Comparison of ENCODE assay signal across 13 mouse cellular contexts in the genomic region with DNA sequence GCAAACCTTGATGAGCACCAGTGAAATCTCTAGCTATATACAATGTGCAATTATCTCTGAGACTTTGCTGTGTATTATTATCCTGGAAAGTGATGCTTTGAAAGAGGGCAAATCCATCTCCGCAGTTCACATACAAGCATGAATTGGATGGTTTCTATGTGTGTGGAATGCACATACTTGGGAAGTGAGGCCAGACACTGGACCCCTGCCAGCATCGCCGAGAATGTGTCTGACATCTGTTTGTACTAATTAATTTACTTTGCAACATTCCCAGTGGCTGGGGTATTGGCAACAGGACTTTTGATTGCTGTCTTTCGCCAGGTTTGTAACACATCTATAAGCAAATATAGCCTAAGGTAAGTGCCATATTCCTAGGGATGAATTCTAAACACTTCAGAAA.
A peak's percentile ranks its signal among the peaks of the same experiment; 100 is the strongest.
DNase-seq lines count a peak whose midpoint lies in the region; ATAC-seq lines count a peak whose summit lies in the region.
"Had no signal": no experiment of that assay in that cellular context is flagged by ENCODE, and none has a peak within 500 bp of the region (broad histone marks: within the 10 kb centered on the region; RNA-seq: fewer than 3 reads in every experiment).

No protein-coding gene starts in this region.

- no peaks in the 10 kb centered on the region for H3K9me3 ChIP-seq in limb, embryonic 13.5 days
- no peaks in the 10 kb centered on the region for H3K9me3 ChIP-seq in limb, embryonic 10.5 days (replicated peaks)
- no peaks in the 10 kb centered on the region for H3K9me3 ChIP-seq in forebrain, embryonic 16.5 days (ENCODE audit: control insufficient read depth, low read length)
- H3K9me3 ChIP-seq: embryonic facial prominence, embryonic 12.5 days; heart, embryonic 15.5 days; midbrain, embryonic 12.5 days had no signal

- H3K4me2 ChIP-seq in limb, embryonic 13.5 days (replicated peaks), result no peak overlapping the region
- no peak overlapping the region for H3K4me2 ChIP-seq in forebrain, embryonic 16.5 days (ENCODE audit: low read length)
- H3K4me2 ChIP-seq: embryonic facial prominence, embryonic 12.5 days; heart, embryonic 15.5 days; midbrain, embryonic 12.5 days had no signal

- peaks cover 4% of the 10 kb centered on the region; the same call in 1 of the 2 replicates for H3K4me1 ChIP-seq in limb, embryonic 13.5 days
- H3K4me1 ChIP-seq in limb, embryonic 10.5 days, result peaks cover 9% of the 10 kb centered on the region; the same call in 1 of the 2 replicates
- peaks cover 10% of the 10 kb centered on the region for H3K4me1 ChIP-seq in forebrain, embryonic 16.5 days (replicated peaks; ENCODE audit: control insufficient read depth, insufficient read depth, low read length)
- H3K4me1 ChIP-seq: embryonic facial prominence, embryonic 12.5 days had no signal

- H3K27ac ChIP-seq in limb, embryonic 13.5 days, result no peak overlapping the region
- no peak overlapping the region for H3K27ac ChIP-seq in limb, embryonic 10.5 days
- H3K27ac ChIP-seq in forebrain, embryonic 16.5 days (ENCODE audit: low read length), result no peak overlapping the region
- H3K27ac ChIP-seq: embryonic facial prominence, embryonic 12.5 days; heart, embryonic 15.5 days; midbrain, embryonic 12.5 days had no signal

- H3K27me3 ChIP-seq in limb, embryonic 13.5 days, result no peaks in the 10 kb centered on the region
- no peaks in the 10 kb centered on the region for H3K27me3 ChIP-seq in limb, embryonic 10.5 days (ENCODE audit: low read depth, poor library complexity, severe bottlenecking)
- H3K27me3 ChIP-seq in forebrain, embryonic 16.5 days (replicated peaks; ENCODE audit: control insufficient read depth, insufficient read depth, low read length), result no peaks in the 10 kb centered on the region
- H3K27me3 ChIP-seq: embryonic facial prominence, embryonic 12.5 days; heart, embryonic 15.5 days; midbrain, embryonic 12.5 days had no signal

- ATAC-seq in limb, embryonic 13.5 days (ENCODE audit: low FRiP score, low read depth), result peak; percentile 40; the same call in 1 of the 2 replicates
- peak; percentile 75 for ATAC-seq in forebrain, embryonic 16.5 days
- ATAC-seq: activated CD4-positive, CD25-positive, alpha-beta regulatory T cell, adult 4 months had no signal

- DNase-seq in embryo, embryonic 10 days (ENCODE audit: low spot score), result peak; percentile 18
- DNase-seq in embryo, embryonic 10.5 days (ENCODE audit: low spot score), result no peak
- no peak for DNase-seq in limb, embryonic 10.5 days (ENCODE audit: low spot score)
- peak; percentile 44 for DNase-seq in mesoderm, embryonic 11.5 days (ENCODE audit: low read depth, low spot score)
- DNase-seq in frontal cortex, postnatal 36 days (ENCODE audit: low spot score in 2 of 2), result no peak
- DNase-seq in B cell, adult 2 months, result no peak
- DNase-seq: spleen, adult 18-20 months had no signal

- H3K9ac ChIP-seq in limb, embryonic 13.5 days, result no peak overlapping the region
- no peak overlapping the region for H3K9ac ChIP-seq in forebrain, embryonic 16.5 days (replicated peaks; ENCODE audit: low read depth, low read length)
- H3K9ac ChIP-seq: embryonic facial prominence, embryonic 12.5 days; heart, embryonic 15.5 days; midbrain, embryonic 12.5 days had no signal

- H3K36me3 ChIP-seq in limb, embryonic 13.5 days, result no peaks in the 10 kb centered on the region
- no peaks in the 10 kb centered on the region for H3K36me3 ChIP-seq in limb, embryonic 10.5 days
- H3K36me3 ChIP-seq in forebrain, embryonic 16.5 days (ENCODE audit: control insufficient read depth, insufficient read depth), result no peaks in the 10 kb centered on the region
- H3K36me3 ChIP-seq: embryonic facial prominence, embryonic 12.5 days; heart, embryonic 15.5 days; midbrain, embryonic 12.5 days had no signal

- no peak overlapping the region for H3K4me3 ChIP-seq in limb, embryonic 13.5 days
- H3K4me3 ChIP-seq in limb, embryonic 10.5 days, result no peak overlapping the region
- no peak overlapping the region for H3K4me3 ChIP-seq in forebrain, embryonic 16.5 days (replicated peaks; ENCODE audit: low read length)
- H3K4me3 ChIP-seq: embryonic facial prominence, embryonic 12.5 days; heart, embryonic 15.5 days; midbrain, embryonic 12.5 days had no signal

- 32% methylated on average over 4 of the region's 4 CpGs for WGBS in limb, embryonic 13.5 days
- 70% methylated on average over 4 of the region's 4 CpGs for WGBS in limb, embryonic 10.5 days
- WGBS in forebrain, embryonic 16.5 days, result 7% methylated on average over 4 of the region's 4 CpGs

Comparison
In these comparisons a context has a peak if more than half of its experiments do, and no peak if none do; other contexts are left out.
1. DNase-seq: peak in embryo, embryonic 10 days (single experiment) and mesoderm, embryonic 11.5 days (single experiment); none in embryo, embryonic 10.5 days (single experiment), limb, embryonic 10.5 days (single experiment), frontal cortex, postnatal 36 days (0 of 2) and B cell, adult 2 months (0 of 2).